Mouse (Mus musculus) liver, postnatal 0 days (tissue): Measurements from ENCODE around the gene Fra10ac1. TPM values are rescaled to one million over a fixed set of nuclear protein-coding genes. Genes with fewer than 3 reads are reported as not detected.
A peak's percentile ranks its signal among the peaks of the same experiment; 100 is the strongest.

Source experiments
- ATAC-seq: fragments of 200-750 bp; cut with Nextera tagmentation; 2 replicates; pipeline ENCODE4 v1.8.0; 2017; ENCODE audit warnings: mild to moderate bottlenecking, moderate library complexity
- DNase-seq: peaks from one replicate; pipeline ENCODE4 v3.0.0-alpha.2; 2016
- H3K27ac ChIP-seq: fragments of 300-500 bp; sonication (generic); 2 replicates; pipeline ENCODE4 v1.5.1; 2014; ENCODE audit warnings: antibody characterized with exemption, moderate library complexity, mild to moderate bottlenecking, low read depth
- H3K27me3 ChIP-seq: fragments of 300-500 bp; sonication (generic); 2 replicates; pipeline ENCODE4 v1.6.1; 2014; ENCODE audit warnings: low read length, control low read depth, mixed read lengths; ENCODE audit not compliant: insufficient read depth
- H3K36me3 ChIP-seq: fragments of 300-500 bp; sonication (generic); replicated peaks from 2 replicates; pipeline ENCODE4 v1.6.1; 2014; ENCODE audit warnings: mild to moderate bottlenecking, control low read depth, low read length, moderate library complexity, mixed read lengths; ENCODE audit not compliant: insufficient read depth
- H3K4me1 ChIP-seq: fragments of 300-500 bp; sonication (generic); 2 replicates; pipeline ENCODE4 v1.6.1; 2014; ENCODE audit warnings: antibody characterized with exemption, mild to moderate bottlenecking, control low read depth; ENCODE audit not compliant: insufficient read depth
- H3K4me2 ChIP-seq: fragments of 300-500 bp; sonication (generic); 2 replicates; pipeline ENCODE4 v1.6.1; 2014; ENCODE audit warnings: low read depth, mild to moderate bottlenecking, low read length, moderate library complexity, mixed read lengths
- H3K4me3 ChIP-seq: fragments of 300-500 bp; sonication (generic); 2 replicates; pipeline ENCODE4 v1.5.1; 2014; ENCODE audit warnings: low read depth, low read length
- H3K9ac ChIP-seq: fragments of 300-500 bp; sonication (generic); replicated peaks from 2 replicates; pipeline ENCODE4 v1.6.1; 2014; ENCODE audit warnings: mild to moderate bottlenecking, moderate library complexity
- H3K9me3 ChIP-seq: fragments of 300-500 bp; sonication (generic); 2 replicates; pipeline ENCODE4 v1.6.1; 2016; ENCODE audit warnings: mild to moderate bottlenecking, control low read depth, low read length, mixed read lengths
- CTCF ChIP-seq: sonication (generic); IDR thresholded peaks from 2 replicates; pipeline ENCODE4 v1.5.1; 2016; ENCODE audit warnings: antibody characterized with exemption, low read depth
- EP300 ChIP-seq: IDR thresholded peaks from 2 replicates; pipeline ENCODE4 v1.6.1; 2016; ENCODE audit warnings: antibody characterized with exemption, low read depth, mild to moderate bottlenecking
- WGBS: fragments of 180-500 bp; shearing (Covaris S2); extraction: QIAGEN DNeasy Blood & Tissue Kit; methylation state at CpG from one replicate; pipeline ENCODE4 v1.1.7; 2014; ENCODE audit not compliant: insufficient replicate concordance; 5-methylcytosine and 5-hydroxymethylcytosine counted together
- polyA plus RNA-seq: library from polyadenylated mRNA; unstranded; fragments of >200 nt; fragmentation: Nextera tagmentation; extraction: Ambion mirVana; gene quantifications from 2 replicates; pipeline ENCODE4 v1.2.1, GENCODE M21; 2015

Fra10ac1 gene
- polyA plus RNA-seq, 1 experiment from 2014 or later, result 16.6 TPM

DNA sequence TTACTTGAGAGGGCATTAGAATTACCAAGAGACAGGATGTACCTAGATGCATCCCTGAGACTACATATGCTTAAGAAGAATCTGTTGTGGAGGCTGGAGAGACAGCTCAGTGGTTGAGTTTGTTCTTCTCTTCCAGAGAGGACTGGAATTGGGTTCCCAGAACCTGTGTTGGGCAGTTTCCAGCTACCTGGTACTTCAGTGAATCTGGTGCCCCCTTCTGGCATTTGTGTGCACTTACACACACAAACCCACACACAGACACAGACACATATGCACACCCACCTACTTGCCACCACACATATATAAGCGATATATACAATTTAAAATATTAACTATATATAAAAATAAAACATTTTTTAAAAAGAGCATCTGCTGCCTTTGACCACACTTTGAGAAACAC lies 67.7 kb downstream of the Fra10ac1 start:
- Histone ChIP-seq H3K27me3 (no peaks in the 10 kb centered on the region), H3K36me3 (no peaks in the 10 kb centered on the region), H3K27ac (no peak overlapping the region), H3K4me2 (no peak overlapping the region), H3K9me3 (no peaks in the 10 kb centered on the region), H3K9ac (no peak overlapping the region), H3K4me1 (no peaks in the 10 kb centered on the region), H3K4me3 (no peak overlapping the region)
- DNase-seq, result no peak
- WGBS, result 87% methylated on average over 1 of the region's 1 CpGs
- TF ChIP-seq EP300 (no peak), CTCF (peak; percentile 15; the same call in 1 of the 2 replicates)
- no peak for ATAC-seq

DNA sequence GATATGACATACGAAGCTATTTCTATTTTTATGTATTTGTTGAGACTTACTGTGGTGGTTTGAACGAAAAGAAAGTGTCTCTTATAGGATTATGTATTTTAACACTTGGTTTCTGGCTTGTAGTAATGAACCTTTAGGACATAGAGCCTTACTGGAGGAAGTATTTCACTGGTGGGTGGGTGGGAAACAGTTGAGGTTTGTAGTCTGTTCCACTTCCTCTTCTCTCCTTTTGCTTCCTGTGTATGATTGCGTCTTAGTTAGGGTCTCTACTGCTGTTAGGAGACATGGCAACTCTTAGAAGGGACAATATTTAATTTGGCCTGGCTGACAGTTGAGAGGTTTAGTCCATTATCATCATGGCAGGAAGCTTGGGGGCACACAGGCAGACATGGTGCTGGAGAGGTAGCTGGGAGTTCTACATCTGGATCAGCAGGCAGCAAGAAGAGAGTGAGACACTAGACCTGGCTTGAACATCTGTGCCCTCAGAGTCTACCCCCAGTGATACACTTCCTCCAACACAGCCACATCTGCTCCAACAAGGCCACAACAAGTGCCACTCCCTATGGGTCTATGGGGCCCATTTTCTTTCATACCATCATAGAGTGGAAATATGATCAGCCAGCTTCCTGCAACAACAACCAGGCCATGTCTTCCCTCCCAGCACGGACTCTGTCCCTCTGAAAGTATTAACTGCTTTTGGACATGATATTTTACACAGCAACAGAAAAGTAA lies 80.2 kb downstream of the Fra10ac1 start:
- H3K36me3 ChIP-seq, result no peaks in the 10 kb centered on the region
- 0 out of 2 replicates have a peak overlapping the region, but pooled peaks have one; percentile 25 for H3K27ac ChIP-seq
- H3K4me3 ChIP-seq, result no peak overlapping the region
- H3K4me1 ChIP-seq, result no peaks in the 10 kb centered on the region
- no peaks in the 10 kb centered on the region for H3K27me3 ChIP-seq
- no peak overlapping the region for H3K4me2 ChIP-seq
- TF ChIP-seq EP300 (no peak), CTCF (no peak)
- DNase-seq (no peak), ATAC-seq (peak; percentile 43; the same call in 1 of the 2 replicates)
- WGBS, result 34% methylated on average over 4 of the region's 4 CpGs
- no peak overlapping the region for H3K9ac ChIP-seq
- H3K9me3 ChIP-seq, result no peaks in the 10 kb centered on the region

Other genes with a start within 250 kb of the Fra10ac1 start
- 1.6 and 1.7 TPM in 2 replicates for gene Myof, start 180.6 kb downstream of the Fra10ac1 start, polyA plus RNA-seq
- 3.0 and 3.3 TPM in 2 replicates for gene Cep55, start 169.1 kb downstream of the Fra10ac1 start, polyA plus RNA-seq
- 4.3 and 8.8 TPM in 2 replicates for gene Ffar4, start 127.1 kb downstream of the Fra10ac1 start, polyA plus RNA-seq
- 7,568 and 8,084 TPM in 2 replicates for gene Rbp4, start 98.9 kb downstream of the Fra10ac1 start, polyA plus RNA-seq
- gene Pde6c, start 91.4 kb downstream of the Fra10ac1 start, polyA plus RNA-seq, result 24.7 and 28.2 TPM in 2 replicates
- gene Lgi1, start 40.4 kb upstream of the Fra10ac1 start, polyA plus RNA-seq, result 0.12 TPM in 1 of 2 replicates, not detected in the other
- 6.4 and 7.2 TPM in 2 replicates for gene Slc35g1, start 171.8 kb upstream of the Fra10ac1 start, polyA plus RNA-seq